Mouse (Mus musculus) left cerebral cortex, adult 2 months (tissue): ENCODE data around the gene Rrm1. TPM values are rescaled to one million over a fixed set of nuclear protein-coding genes. Genes with fewer than 3 reads are reported as not detected.
"Not testable (repeated sequence)": the region's sequence is repeated elsewhere in the genome, so short reads cannot be mapped to it uniquely, and the experiment has no call there.

ENCODE experiments used
- DNase-seq, 2 experiments: peaks; one replicate each; pipeline ENCODE4 v3.0.0; 2021 to 2022; ENCODE audit warnings: low spot score in 2 of 2, mixed read lengths in 1 of 2; ENCODE audit errors: extremely low spot score in 1 of 2
- H3K27ac ChIP-seq: fragments of 200-600 bp; 2 replicates; pipeline ENCODE4 v1.8.1; 2022
- H3K4me3 ChIP-seq: fragments of 200-600 bp; 2 replicates; pipeline ENCODE4 v1.8.1; 2022
- CTCF ChIP-seq: fragments of 200-600 bp; IDR thresholded peaks from 2 replicates; pipeline ENCODE4 v1.8.1; 2022; ENCODE audit warnings: antibody characterized with exemption, mild to moderate bottlenecking, moderate library complexity
- intact Hi-C: fragments of 180-260 bp; cut with DNase I; formaldehyde crosslinking; loops from one replicate; pipeline ENCODE4 v1.15.1; 2025
- long read RNA-seq, 2 experiments: library from polyadenylated mRNA; stranded (forward); transcript quantifications; one replicate each; pipeline ENCODE4 v2.0.0; 2021; ENCODE audit warnings: borderline mapping rate in 2 of 2
- total RNA-seq, 2 experiments: library from RNA; stranded (reverse); gene quantifications; 2 replicates each; pipeline ENCODE4 v1.2.3; 2021

The Rrm1 gene
- 10 to 100 TPM; 10.4 to 12.3 TPM for total RNA-seq
- long read RNA-seq, experiment 1, transcript Rrm1-201 (19 exons, 3,997 nt) = major isoform, 21 of 23 reads
- long read RNA-seq, experiment 1, partial matches to known transcripts = 1 of 23 reads
- long read RNA-seq, experiment 1, other reads (novel, unspliced or antisense) = 1 of 23 reads
- long read RNA-seq, experiment 2, transcript Rrm1-201 (19 exons, 3,997 nt) = major isoform, 14 of 14 reads
- long read RNA-seq, experiment 2, partial matches to known transcripts = 0 of 14 reads
- long read RNA-seq, experiment 2, other reads (novel, unspliced or antisense) = 0 of 14 reads

DNA sequence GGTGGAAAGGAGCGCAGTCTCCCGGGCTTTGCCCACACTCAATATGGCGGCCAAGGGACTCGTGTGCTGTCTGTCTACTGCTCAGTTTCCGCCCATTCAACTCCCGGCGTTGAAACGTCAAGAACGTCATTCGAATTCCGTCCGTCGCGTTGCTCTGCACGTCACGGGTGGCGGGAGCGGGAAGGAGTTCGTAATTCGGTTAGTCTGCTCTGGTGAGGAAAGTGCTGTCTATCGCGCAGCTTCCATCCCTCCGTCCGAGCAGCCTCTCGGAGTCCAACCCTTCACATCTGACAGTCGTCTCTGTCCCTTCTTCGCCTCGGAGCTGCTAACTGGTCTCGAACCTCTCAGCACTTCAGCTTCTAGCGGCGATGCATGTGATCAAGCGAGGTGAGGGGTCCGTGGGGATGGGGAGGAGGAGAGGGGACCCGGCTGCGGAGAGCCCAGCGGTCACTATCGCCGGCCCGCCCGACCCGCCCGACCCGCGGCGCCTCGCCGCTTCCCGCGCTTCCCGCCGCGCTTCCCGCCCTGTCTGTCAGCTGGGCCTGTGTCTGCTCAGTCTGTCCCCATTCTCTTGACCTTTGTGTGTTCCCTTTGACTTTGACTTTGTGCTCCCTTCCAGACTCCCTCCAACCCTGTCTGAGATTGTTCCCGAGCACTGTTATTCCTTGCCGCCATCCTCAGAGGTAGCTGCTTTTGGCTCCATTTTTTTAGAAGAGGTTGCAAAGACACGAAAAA is at the start of gene Rrm1:
Gene Rrm1, plus strand, starts transcription at position 39 of the 735 bp plus-strand sequence.
- peak within 1 kb of the TSS; percentile 76 for H3K4me3 ChIP-seq
- peak; percentile 95 to 96 for DNase-seq
- peak within 1 kb of the TSS; percentile 17; the same call in 1 of the 2 replicates for H3K27ac ChIP-seq
- no peak for TF ChIP-seq CTCF
- intact Hi-C loops = no loop called here

DNA sequence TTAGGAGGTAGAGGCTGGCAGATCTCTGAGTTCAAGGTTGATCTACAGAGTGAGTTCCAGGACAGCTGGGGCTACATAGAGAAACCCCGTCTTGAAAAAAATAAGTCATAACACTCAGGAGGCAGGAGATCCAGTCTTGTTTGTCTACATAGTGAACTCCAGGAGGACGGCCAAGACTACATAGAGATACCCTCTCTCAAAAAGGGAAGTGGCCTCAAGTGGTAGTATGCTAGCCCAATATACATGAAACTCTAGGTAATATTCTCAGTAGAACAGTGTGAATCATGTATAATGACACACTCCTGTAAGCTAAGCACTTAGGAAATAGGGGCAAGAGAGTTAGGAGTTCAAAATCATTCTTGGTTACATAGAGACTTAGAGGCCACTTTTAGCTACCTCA is 47.6 kb upstream of the Rrm1 start:
- intact Hi-C loops = no loop called here
- DNase-seq = no peak
- TF ChIP-seq CTCF = no peak
- H3K27ac ChIP-seq = no peak overlapping the region
- H3K4me3 ChIP-seq = no peak overlapping the region

DNA sequence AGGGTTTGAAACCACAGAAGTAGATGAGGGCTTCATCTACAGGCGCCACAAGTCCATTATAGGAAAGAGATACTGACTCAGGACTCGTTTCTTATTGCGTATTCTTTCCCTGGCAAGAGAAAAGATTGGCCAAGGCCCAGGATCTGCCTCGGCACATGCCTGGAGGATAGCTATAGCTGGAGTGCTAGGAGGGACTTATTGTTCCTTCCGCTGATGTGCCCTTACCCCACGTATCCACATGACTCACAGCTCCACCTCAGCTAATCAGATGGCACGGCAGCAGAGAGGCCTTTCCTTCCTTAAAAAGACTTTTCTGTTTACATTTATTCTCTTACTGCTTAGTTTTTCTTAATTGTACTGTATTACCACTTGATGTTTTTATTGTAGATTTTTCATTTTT is 45.6 kb upstream of the Rrm1 start:
- intact Hi-C loops = no loop called here
- TF ChIP-seq CTCF = no peak
- no peak for DNase-seq
- Histone ChIP-seq H3K27ac (no peak overlapping the region), H3K4me3 (no peak overlapping the region)

DNA sequence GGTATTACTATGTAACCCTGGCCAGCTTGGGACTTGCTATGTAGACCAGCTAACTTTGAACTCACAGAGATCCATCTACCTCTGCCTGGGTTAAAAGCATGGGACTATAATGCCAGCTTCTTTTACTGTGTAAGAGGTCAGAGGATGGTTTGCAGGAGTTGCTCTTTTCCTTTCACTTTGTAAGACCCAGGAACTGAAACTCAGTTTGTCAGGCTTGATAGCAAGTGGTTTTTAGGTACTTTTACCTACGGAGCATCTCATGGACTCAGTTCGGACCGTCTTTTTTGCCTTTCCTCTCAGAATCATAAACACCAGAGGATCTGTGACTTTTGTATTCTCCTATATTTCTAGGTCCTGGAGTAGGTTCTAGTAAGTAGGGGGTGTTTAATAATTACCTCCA is 45.2 kb upstream of the Rrm1 start:
- no peak for TF ChIP-seq CTCF
- DNase-seq = no peak
- intact Hi-C loops = no loop called here
- Histone ChIP-seq H3K27ac (no peak overlapping the region), H3K4me3 (no peak overlapping the region)

DNA sequence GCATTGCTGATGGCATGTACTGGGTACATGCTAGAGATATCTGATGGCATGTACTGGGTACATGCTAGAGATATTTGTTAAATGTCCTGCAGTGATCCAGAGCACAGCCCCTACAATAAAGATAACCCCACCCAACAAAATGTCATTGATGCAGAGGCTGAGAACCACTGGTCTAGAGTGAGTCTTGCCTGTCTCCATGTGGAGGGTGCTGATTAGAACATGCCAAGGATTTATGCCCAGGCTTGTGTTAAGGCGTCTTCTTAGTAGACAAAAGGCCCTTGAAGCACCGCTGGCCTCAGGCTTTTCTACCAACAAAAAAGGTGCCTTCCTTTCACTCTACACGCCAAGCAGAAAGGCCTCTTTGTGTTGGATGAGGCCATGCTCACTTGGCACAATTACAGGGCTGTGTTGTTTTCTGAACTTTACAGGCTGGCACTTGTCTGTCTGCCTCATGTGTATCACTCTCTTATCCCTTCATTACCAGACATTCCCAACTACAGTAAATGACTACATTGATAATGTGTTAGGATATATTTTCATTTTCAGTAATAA is 42.2 kb upstream of the Rrm1 start:
- DNase-seq = no peak
- H3K27ac ChIP-seq = no peak overlapping the region
- TF ChIP-seq CTCF = no peak
- intact Hi-C loops = no loop called here
- no peak overlapping the region for H3K4me3 ChIP-seq

DNA sequence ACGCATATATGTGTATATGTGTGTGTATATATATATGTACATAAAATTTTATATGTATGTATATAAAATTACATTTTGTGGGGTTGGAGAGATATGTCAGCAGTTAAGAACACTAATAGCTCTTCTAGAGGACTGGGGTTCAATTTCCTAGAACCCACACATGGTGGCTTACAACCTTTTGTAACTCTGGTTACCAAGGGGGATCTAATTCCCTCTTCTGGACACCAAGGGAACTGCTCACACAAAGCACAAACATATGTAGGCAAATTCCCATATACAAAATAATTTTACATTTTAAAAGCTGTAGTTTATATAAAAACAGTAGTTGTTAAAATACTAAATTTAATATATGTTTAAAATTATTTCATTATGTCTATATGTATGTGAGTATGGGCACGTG is 37.4 kb upstream of the Rrm1 start:
- intact Hi-C loops = no loop called here
- DNase-seq = no peak
- no peak overlapping the region for H3K27ac ChIP-seq
- no peak overlapping the region for H3K4me3 ChIP-seq
- no peak; the same call in 1 of the 2 replicates for TF ChIP-seq CTCF

DNA sequence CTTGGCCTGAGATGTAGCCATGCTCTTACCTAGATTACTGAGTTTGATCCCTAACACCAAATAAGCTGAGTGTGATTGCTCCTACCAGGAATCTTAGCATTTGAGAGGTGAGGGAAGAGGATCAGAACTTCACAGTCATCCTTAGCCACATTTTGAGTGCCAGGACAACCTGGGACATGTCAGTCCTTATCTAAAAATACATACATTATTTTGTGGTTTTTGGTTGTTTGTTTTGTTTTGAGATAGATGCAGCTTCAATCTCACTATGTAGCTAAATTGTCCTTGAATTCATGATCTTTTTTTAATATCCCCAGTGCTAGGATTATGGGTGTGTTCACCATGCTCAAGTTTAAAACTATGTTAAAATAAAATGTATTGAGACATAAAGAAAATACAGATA is 34.1 kb upstream of the Rrm1 start:
- intact Hi-C loops = no loop called here
- Histone ChIP-seq H3K27ac (no peak overlapping the region), H3K4me3 (no peak overlapping the region)
- no peak for TF ChIP-seq CTCF
- DNase-seq = no peak

DNA sequence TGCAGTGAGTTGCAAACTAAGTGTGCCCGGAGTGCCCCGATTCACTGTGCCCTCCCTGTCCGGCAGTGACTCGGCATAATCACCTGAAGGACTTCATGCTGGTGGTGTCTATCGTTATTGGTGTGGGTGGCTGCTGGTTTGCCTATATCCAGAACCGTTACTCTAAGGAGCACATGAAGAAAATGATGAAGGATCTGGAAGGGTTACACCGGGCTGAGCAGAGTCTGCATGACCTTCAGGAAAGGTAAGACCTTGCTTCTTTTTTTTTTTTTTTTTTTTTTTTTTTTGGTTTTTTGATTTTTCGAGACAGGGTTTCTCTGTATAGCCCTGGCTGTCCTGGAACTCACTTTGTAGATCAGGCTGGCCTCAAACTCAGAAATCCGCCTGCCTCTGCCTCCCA is 26.2 kb upstream of the Rrm1 start:
- DNase-seq, H3K27ac ChIP-seq, H3K4me3 ChIP-seq, intact Hi-C loops: not testable (repeated sequence)

DNA sequence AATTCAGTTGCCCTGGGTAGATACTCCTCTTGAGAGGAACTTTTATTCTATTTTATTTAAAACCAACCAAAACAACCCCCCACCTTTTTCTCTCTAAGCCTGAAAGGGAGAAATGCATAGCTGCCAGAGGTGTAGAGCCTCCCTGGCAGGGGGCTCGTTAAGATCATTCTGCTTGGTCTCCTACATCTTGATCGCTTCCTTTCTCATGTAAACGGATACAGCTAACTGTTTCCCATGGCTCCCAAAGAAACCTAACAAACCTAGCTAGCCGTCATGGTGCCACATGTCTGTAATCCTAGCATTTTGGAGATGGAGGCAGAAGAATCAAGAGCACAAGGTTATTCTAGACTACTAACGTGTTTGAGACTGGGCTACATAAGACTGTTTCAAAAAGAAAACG is 25.7 kb upstream of the Rrm1 start:
- TF ChIP-seq CTCF = no peak
- H3K27ac ChIP-seq = no peak overlapping the region
- intact Hi-C loops = no loop called here

DNA sequence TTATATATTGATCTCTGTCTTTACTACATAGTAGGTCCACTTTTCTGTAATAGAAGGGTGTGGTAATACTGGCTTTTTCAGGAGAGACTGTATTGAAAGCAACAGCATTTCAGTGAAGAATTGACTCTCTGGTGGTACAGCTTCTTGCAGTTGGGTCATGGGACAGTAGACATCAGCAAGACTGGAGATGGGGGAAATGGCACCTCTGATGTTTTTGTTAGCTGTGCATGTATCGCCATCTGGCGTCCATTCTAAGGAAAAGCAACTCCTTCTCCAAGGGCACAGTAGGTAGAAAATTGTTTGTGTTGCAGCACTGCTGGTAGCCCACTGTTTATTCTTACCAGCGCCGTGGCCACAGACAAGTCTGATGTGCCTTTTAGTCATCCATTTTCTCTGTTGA is 24.1 kb upstream of the Rrm1 start:
- peak; percentile 22 to 35 for DNase-seq
- Histone ChIP-seq H3K4me3 (no peak overlapping the region), H3K27ac (no peak overlapping the region)
- intact Hi-C loops = loop anchor here (1.0 kb wide), 2 partner anchors 150 to 159 kb away; partner anchors contain the start of gene Stim1
- peak; percentile 87 for TF ChIP-seq CTCF

More for the DNA sequence above, 25.7 kb upstream of the Rrm1 start:
- no peak for DNase-seq
- H3K4me3 ChIP-seq = no peak overlapping the region

DNA sequence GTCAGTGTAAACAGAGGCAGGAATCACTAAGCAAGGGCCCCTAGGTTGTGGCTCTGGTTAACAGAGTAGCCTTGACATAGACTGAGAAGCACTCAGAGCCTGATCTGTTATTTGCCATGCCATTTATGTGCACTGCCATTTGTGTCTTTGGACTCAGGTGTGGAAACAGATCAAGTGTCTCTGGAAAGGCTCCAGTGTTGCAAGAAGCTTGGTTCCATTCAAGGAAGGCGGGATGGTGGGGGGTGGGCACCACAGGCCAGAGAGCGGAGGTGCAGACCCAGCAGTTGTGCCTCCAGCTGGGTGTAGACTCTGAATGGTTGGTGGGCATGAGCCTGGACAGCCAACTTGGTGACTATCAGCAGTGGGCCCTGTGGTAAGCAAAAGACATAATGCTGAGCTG is 19.5 kb upstream of the Rrm1 start:
- DNase-seq = no peak
- Histone ChIP-seq H3K27ac (no peak overlapping the region), H3K4me3 (no peak overlapping the region)
- intact Hi-C loops = no loop called here
- no peak for TF ChIP-seq CTCF

DNA sequence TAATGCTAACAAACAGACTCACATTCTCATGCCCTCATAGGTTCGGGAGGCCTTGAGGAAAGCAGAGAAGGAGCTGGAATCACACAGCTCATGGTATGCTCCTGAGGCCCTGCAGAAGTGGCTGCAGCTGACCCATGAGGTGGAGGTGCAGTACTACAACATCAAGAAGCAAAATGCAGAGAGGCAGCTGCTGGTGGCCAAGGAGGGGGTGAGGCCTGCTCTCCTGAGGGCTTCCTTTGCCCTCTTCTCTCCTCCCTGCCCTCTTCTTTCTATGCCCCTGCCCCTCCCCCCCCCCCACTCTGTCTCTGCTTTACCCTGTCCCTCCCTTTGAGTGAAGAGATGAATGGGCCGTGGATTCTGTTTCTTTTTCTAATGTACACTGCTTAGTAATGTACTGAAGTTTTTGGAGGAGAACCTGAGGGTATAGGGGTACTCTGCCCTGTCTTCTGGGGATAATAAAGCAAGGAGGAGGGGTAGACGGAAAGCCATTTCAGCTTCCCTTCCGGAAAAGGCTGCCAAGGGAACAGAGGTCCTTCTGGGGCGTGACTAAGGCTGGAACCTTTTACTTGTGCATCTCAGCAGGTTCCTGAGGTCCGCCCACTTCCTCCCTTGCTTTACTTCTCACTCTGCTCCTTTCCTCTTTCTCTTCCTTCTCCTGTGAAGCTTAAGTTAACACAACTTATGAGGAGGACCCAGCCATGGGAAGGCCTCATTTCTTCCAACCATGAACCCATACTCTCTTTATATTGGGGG is 15.4 kb upstream of the Rrm1 start:
- TF ChIP-seq CTCF = no peak

More for the DNA sequence above, 15.4 kb upstream of the Rrm1 start:
- DNase-seq = no peak
- no peak overlapping the region for H3K27ac ChIP-seq
- intact Hi-C loops = no loop called here
- H3K4me3 ChIP-seq = no peak overlapping the region
